In the genomic region with DNA sequence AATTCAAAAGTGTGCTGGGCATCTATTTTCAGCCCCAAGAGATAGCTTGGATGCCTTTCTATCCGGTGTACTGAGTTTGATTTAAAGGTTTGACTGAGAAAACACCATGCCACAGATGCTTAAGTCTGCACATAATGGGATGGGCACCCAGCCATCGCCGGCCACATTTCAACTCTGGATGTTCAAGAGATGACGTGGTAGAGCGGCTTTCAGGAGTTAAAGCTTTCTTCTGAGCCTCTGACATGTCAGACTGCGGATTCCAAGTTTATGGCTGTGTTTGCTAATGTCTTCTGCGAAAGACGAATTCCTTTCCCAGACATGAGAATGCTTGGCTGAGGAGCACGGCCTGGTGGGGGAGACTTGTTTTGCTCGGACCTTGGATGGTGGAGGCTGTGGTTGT, we compare ENCODE assay signal across 15 mouse cellular contexts. TPM values are rescaled to one million over a fixed set of nuclear protein-coding genes. Genes with fewer than 3 reads are reported as not detected.
DNase-seq lines count a peak whose midpoint lies in the region; ATAC-seq and TF ChIP-seq lines count a peak whose summit lies in the region.
"Had no signal": no experiment of that assay in that cellular context is flagged by ENCODE, and none has a peak within 500 bp of the region (broad histone marks: within the 10 kb centered on the region; RNA-seq: fewer than 3 reads in every experiment).

No protein-coding gene starts in this region.

- peaks cover 53% of the 10 kb centered on the region for H3K4me1 ChIP-seq in heart, embryonic 15.5 days (replicated peaks)
- peaks cover 22% of the 10 kb centered on the region for H3K4me1 ChIP-seq in lung, embryonic 16.5 days (replicated peaks; ENCODE audit: control insufficient read depth, insufficient read depth, low read length)
- peaks cover 17% of the 10 kb centered on the region for H3K4me1 ChIP-seq in embryonic fibroblast, embryonic 13.5 days (ENCODE audit: control insufficient read depth, insufficient read depth, low read length)
- no peaks in the 10 kb centered on the region for H3K4me1 ChIP-seq in hindbrain, postnatal 0 days (ENCODE audit: insufficient read depth, low read length)

- no peak for ATAC-seq in heart, embryonic 15.5 days (replicated peaks; ENCODE audit: insufficient number of reproducible peaks, insufficient read depth, low FRiP score, low read depth)
- ATAC-seq in lung, embryonic 16.5 days (ENCODE audit: low read depth), result peak; percentile 48; the same call in 1 of the 2 replicates
- no peak for ATAC-seq in hindbrain, postnatal 0 days
- ATAC-seq: forebrain, embryonic 16.5 days; midbrain, embryonic 16.5 days had no signal

- H3K9me3 ChIP-seq in heart, embryonic 15.5 days (replicated peaks), result no peaks in the 10 kb centered on the region
- H3K9me3 ChIP-seq in lung, embryonic 16.5 days (ENCODE audit: control insufficient read depth, low read length), result no peaks in the 10 kb centered on the region
- H3K9me3 ChIP-seq in hindbrain, postnatal 0 days (ENCODE audit: low read length), result no peaks in the 10 kb centered on the region
- H3K9me3 ChIP-seq: hindbrain, embryonic 12.5 days had no signal

- H3K9ac ChIP-seq in heart, embryonic 15.5 days, result no peak overlapping the region
- no peak overlapping the region for H3K9ac ChIP-seq in lung, embryonic 16.5 days (ENCODE audit: low read length)
- H3K9ac ChIP-seq in hindbrain, postnatal 0 days (replicated peaks; ENCODE audit: low read length), result no peak overlapping the region
- H3K9ac ChIP-seq: hindbrain, embryonic 12.5 days had no signal

- WGBS in heart, embryonic 15.5 days, result 41% methylated on average over 10 of the region's 10 CpGs
- WGBS in lung, embryonic 16.5 days, result 40% methylated on average over 10 of the region's 10 CpGs
- WGBS in hindbrain, postnatal 0 days, result 75% methylated on average over 10 of the region's 10 CpGs

- TF ChIP-seq CTCF in embryonic fibroblast, embryonic 13.5 days (IDR thresholded peaks at IDR 0.05; ENCODE audit: borderline replicate concordance, insufficient read depth, low read length), result no peak
- no peak for TF ChIP-seq CTCF in hindbrain, postnatal 0 days (IDR thresholded peaks at IDR 0.05; ENCODE audit: low read depth)

- no peak for DNase-seq in heart, adult 18-20 months
- DNase-seq in lung, adult 18-20 months, result no peak
- peak; percentile 63 to 82 for DNase-seq in lung, postnatal 4 days
- no peak for DNase-seq in thymus, adult 18-20 months
- DNase-seq in hindbrain, postnatal 0 days (ENCODE audit: low spot score), result no peak
- DNase-seq: adrenal gland, postnatal 36 days; cerebellum, adult 11 months; gastrocnemius, postnatal 25 days had no signal

- no peak for TF ChIP-seq POLR2A in embryonic fibroblast, embryonic 13.5 days (IDR thresholded peaks at IDR 0.05; ENCODE audit: low read depth, low read length)

- H3K4me2 ChIP-seq in heart, embryonic 15.5 days, result no peak overlapping the region
- H3K4me2 ChIP-seq in lung, embryonic 16.5 days (ENCODE audit: low read depth, low read length), result no peak overlapping the region
- H3K4me2 ChIP-seq in hindbrain, postnatal 0 days (ENCODE audit: low read depth, low read length), result no peak overlapping the region
- H3K4me2 ChIP-seq: hindbrain, embryonic 12.5 days had no signal

- H3K27ac ChIP-seq in heart, embryonic 15.5 days, result peak overlapping the region; percentile 39
- peak overlapping the region; percentile 55 for H3K27ac ChIP-seq in lung, embryonic 16.5 days (ENCODE audit: low read length)
- H3K27ac ChIP-seq in embryonic fibroblast, embryonic 13.5 days (ENCODE audit: insufficient read depth, low read length), result peak overlapping the region; percentile 99
- H3K27ac ChIP-seq in hindbrain, postnatal 0 days, result no peak overlapping the region
- H3K27ac ChIP-seq: hindbrain, embryonic 12.5 days; layer of hippocampus, adult 2 months had no signal

- no peaks in the 10 kb centered on the region for H3K27me3 ChIP-seq in heart, embryonic 15.5 days
- H3K27me3 ChIP-seq in lung, embryonic 16.5 days (ENCODE audit: control insufficient read depth, insufficient read depth, low read depth, low read length), result no peaks in the 10 kb centered on the region
- H3K27me3 ChIP-seq in hindbrain, postnatal 0 days (ENCODE audit: insufficient read depth, low read length), result no peaks in the 10 kb centered on the region
- H3K27me3 ChIP-seq: hindbrain, embryonic 12.5 days had no signal

- no peak overlapping the region for H3K4me3 ChIP-seq in heart, embryonic 15.5 days
- H3K4me3 ChIP-seq in lung, embryonic 16.5 days (ENCODE audit: low read length), result no peak overlapping the region
- H3K4me3 ChIP-seq in embryonic fibroblast, embryonic 13.5 days (ENCODE audit: insufficient read depth, low read length), result no peak overlapping the region
- no peak overlapping the region for H3K4me3 ChIP-seq in hindbrain, postnatal 0 days (ENCODE audit: low read length)
- H3K4me3 ChIP-seq: hindbrain, embryonic 12.5 days; layer of hippocampus, adult 2 months had no signal

- H3K36me3 ChIP-seq in heart, embryonic 15.5 days, result no peaks in the 10 kb centered on the region
- no peaks in the 10 kb centered on the region for H3K36me3 ChIP-seq in lung, embryonic 16.5 days (ENCODE audit: control insufficient read depth, insufficient read depth, low read length)
- H3K36me3 ChIP-seq in hindbrain, postnatal 0 days (ENCODE audit: insufficient read depth, low read length), result no peaks in the 10 kb centered on the region
- H3K36me3 ChIP-seq: hindbrain, embryonic 12.5 days had no signal

RNA-seq across cellular contexts. Expression of a gene that starts 40.2 kb away (rescaled TPM):
- polyA plus RNA-seq in heart, embryonic 15.5 days (2015; fragmentation: Nextera tagmentation; extraction: Ambion mirVana), result 47.3 and 49.1 TPM in 2 replicates
- 10 to 100 TPM; 11.7 to 13.8 TPM for total RNA-seq in heart, adult 18-20 months (2021)
- polyA plus RNA-seq in lung, embryonic 16.5 days (2015; fragmentation: Nextera tagmentation; extraction: Ambion mirVana), result 74.4 and 92.3 TPM in 2 replicates
- polyA plus RNA-seq in embryonic fibroblast, embryonic 13.5 days (2011; ENCODE audit: insufficient read length, low read depth, missing spikeins), result 66.9 and 101 TPM in 2 replicates
- total RNA-seq in hindbrain, postnatal 0 days (2014; rRNA removed), result 18.3 and 19.0 TPM in 2 replicates
- 38.6 and 43.3 TPM in 2 replicates for polyA plus RNA-seq in hindbrain, postnatal 0 days (2015; fragmentation: Nextera tagmentation; extraction: Ambion mirVana)

Comparison
In these comparisons a context has a peak if more than half of its experiments do, and no peak if none do; other contexts are left out.
1. DNase-seq: peak in lung, postnatal 4 days (2 of 2); none in heart, adult 18-20 months (0 of 2), lung, adult 18-20 months (0 of 2), thymus, adult 18-20 months (0 of 2) and hindbrain, postnatal 0 days (single experiment).